Mouse (Mus musculus) embryonic facial prominence, embryonic 10.5 days (tissue): ENCODE measurements around the gene Olfr635. TPM values are rescaled to one million over a fixed set of nuclear protein-coding genes. Genes with fewer than 3 reads are reported as not detected.

Experiments
- DNase-seq: peaks from one replicate; pipeline ENCODE4 v3.0.0-alpha.2; 2017; ENCODE audit warnings: low spot score
- H3K27ac ChIP-seq: fragments of 300-500 bp; sonication (generic); replicated peaks from 2 replicates; pipeline ENCODE4 v1.5.1; 2016; ENCODE audit warnings: mild to moderate bottlenecking
- H3K27me3 ChIP-seq: fragments of 300-500 bp; sonication (generic); replicated peaks from 2 replicates; pipeline ENCODE4 v1.6.1; 2016; ENCODE audit warnings: low read depth, mild to moderate bottlenecking; ENCODE audit not compliant: poor library complexity, severe bottlenecking
- H3K36me3 ChIP-seq: fragments of 300-500 bp; sonication (generic); replicated peaks from 2 replicates; pipeline ENCODE4 v1.6.1; 2016; ENCODE audit warnings: mild to moderate bottlenecking, moderate library complexity
- H3K4me1 ChIP-seq: fragments of 300-500 bp; sonication (generic); 2 replicates; pipeline ENCODE4 v1.6.1; 2016
- H3K4me3 ChIP-seq: fragments of 300-500 bp; sonication (generic); 2 replicates; pipeline ENCODE4 v1.5.1; 2016; ENCODE audit warnings: mild to moderate bottlenecking, moderate library complexity
- H3K9me3 ChIP-seq: fragments of 300-500 bp; sonication (generic); 2 replicates; pipeline ENCODE4 v1.6.1; 2016; ENCODE audit warnings: mild to moderate bottlenecking
- WGBS: fragments of 180-500 bp; shearing (Covaris S2); methylation state at CpG from one replicate; pipeline ENCODE4 v1.1.7; 2016; 5-methylcytosine and 5-hydroxymethylcytosine counted together
- polyA plus RNA-seq: library from polyadenylated mRNA; unstranded; fragments of >200 nt; fragmentation: Nextera tagmentation; extraction: Ambion mirVana; gene quantifications from 2 replicates; pipeline ENCODE4 v1.2.1, GENCODE M21; 2016

The Olfr635 gene
- polyA plus RNA-seq, 1 experiment from 2014 or later: 0.02 TPM

DNA sequence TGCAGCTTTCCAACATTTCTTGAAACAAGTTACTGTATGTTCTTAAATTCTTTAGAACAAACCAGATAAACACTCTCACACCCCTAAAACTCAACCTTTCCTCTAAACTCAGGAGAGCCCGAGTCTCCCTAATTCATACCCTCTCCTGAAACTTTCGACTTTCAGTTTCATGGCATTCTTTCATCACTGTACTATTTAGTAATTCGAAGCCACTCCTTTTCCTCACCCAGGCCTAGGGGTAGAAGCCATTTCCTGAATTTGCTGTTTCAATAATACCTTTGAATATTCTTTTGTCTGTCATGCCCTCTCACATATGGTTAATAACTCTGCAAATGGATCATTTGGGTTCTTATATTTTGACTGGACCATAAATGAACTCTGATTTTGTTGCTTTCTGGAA lies 56.0 kb downstream of the Olfr635 start:
- Histone ChIP-seq H3K9me3 (no peaks in the 10 kb centered on the region), H3K4me3 (no peak overlapping the region), H3K27ac (no peak overlapping the region), H3K36me3 (no peaks in the 10 kb centered on the region), H3K27me3 (no peaks in the 10 kb centered on the region), H3K4me1 (no peaks in the 10 kb centered on the region)
- WGBS: 79% methylated on average over 3 of the region's 3 CpGs
- no peak for DNase-seq

DNA sequence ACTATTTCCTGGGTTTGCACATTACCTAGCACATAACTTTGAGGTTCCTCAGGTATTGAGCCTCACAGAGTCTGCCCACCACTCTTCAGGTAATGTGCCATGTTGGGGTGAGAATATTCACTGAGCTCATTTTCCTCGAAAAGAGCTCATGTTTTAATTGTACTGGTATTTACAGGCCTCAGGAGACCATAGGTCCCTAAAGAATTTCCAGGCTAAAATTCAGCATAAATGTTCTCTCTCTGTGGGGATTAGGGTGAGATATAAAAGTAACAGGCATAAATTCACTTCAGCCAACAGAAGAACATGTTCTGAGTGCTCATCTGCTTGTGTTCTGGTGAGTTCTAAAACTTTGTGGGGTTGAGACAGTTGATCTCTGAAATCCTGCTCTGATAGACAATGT lies 64.2 kb downstream of the Olfr635 start, which contains the start of gene Olfr641:
Gene Olfr641 (plus strand): TSS at position 301 of the 400 bp plus-strand sequence.
- 75% methylated on average over 1 of the region's 1 CpGs for WGBS
- no peaks in the 10 kb centered on the region for H3K36me3 ChIP-seq
- no peak within 1 kb of the TSS for H3K27ac ChIP-seq
- no peaks in the 10 kb centered on the region for H3K27me3 ChIP-seq
- DNase-seq: no peak
- no peaks in the 10 kb centered on the region for H3K4me1 ChIP-seq
- no peak within 1 kb of the TSS for H3K4me3 ChIP-seq
- H3K9me3 ChIP-seq: no peaks in the 10 kb centered on the region

Other genes with a start within 250 kb of the Olfr635 start
- not detected in 2 replicates for gene Olfr628, start 240.8 kb upstream of the Olfr635 start, polyA plus RNA-seq
- not detected in 2 replicates for gene Olfr629, start 226.2 kb upstream of the Olfr635 start, polyA plus RNA-seq
- not detected in 2 replicates for gene Olfr630, start 213.8 kb upstream of the Olfr635 start, polyA plus RNA-seq
- not detected in 2 replicates for gene Olfr69, start 199.6 kb upstream of the Olfr635 start, polyA plus RNA-seq
- gene Olfr68, start 191.5 kb upstream of the Olfr635 start, polyA plus RNA-seq: not detected in 2 replicates
- gene Olfr67, start 179.3 kb upstream of the Olfr635 start, polyA plus RNA-seq: not detected in 2 replicates
- 142 and 287 TPM in 2 replicates for gene Hbb-bt, start 157.2 kb upstream of the Olfr635 start, polyA plus RNA-seq
- gene Hbb-bs, start 143.1 kb upstream of the Olfr635 start, polyA plus RNA-seq: 53.2 and 94.1 TPM in 2 replicates
- gene Hbb-bh2, start 130.6 kb upstream of the Olfr635 start, polyA plus RNA-seq: 0.29 TPM in 1 of 2 replicates, not detected in the other
- 2,995 and 3,161 TPM in 2 replicates for gene Hbb-bh1, start 128.0 kb upstream of the Olfr635 start, polyA plus RNA-seq
- gene Hbb-y, start 117.9 kb upstream of the Olfr635 start, polyA plus RNA-seq: 6,247 and 7,270 TPM in 2 replicates
- gene Olfr66, start 84.9 kb upstream of the Olfr635 start, polyA plus RNA-seq: not detected in 2 replicates
- not detected in 2 replicates for gene Olfr64, start 76.7 kb upstream of the Olfr635 start, polyA plus RNA-seq
- not detected in 2 replicates for gene Olfr65, start 67.7 kb upstream of the Olfr635 start, polyA plus RNA-seq
- gene Olfr631, start 42.3 kb upstream of the Olfr635 start, polyA plus RNA-seq: not detected in 2 replicates
- not detected in 2 replicates for gene Olfr632, start 36.8 kb upstream of the Olfr635 start, polyA plus RNA-seq
- 0.05 TPM in 1 of 2 replicates, not detected in the other for gene Olfr633, start 26.7 kb upstream of the Olfr635 start, polyA plus RNA-seq
- gene Olfr638, start 27.6 kb downstream of the Olfr635 start, polyA plus RNA-seq: not detected in 2 replicates
- 0.02 TPM in 1 of 2 replicates, not detected in the other for gene Olfr639, start 46.2 kb downstream of the Olfr635 start, polyA plus RNA-seq
- not detected in 2 replicates for gene Olfr640, start 54.4 kb downstream of the Olfr635 start, polyA plus RNA-seq
- not detected in 2 replicates for gene Olfr641, start 64.3 kb downstream of the Olfr635 start, polyA plus RNA-seq
- gene Olfr642, start 81.5 kb downstream of the Olfr635 start, polyA plus RNA-seq: not detected in 2 replicates
- gene 4930516K23Rik, start 90.3 kb downstream of the Olfr635 start, polyA plus RNA-seq: not detected in 2 replicates
- gene Olfr644, start 100.7 kb downstream of the Olfr635 start, polyA plus RNA-seq: not detected in 2 replicates
- gene Olfr645, start 114.3 kb downstream of the Olfr635 start, polyA plus RNA-seq: not detected in 2 replicates
- not detected in 2 replicates for gene Olfr646, start 133.7 kb downstream of the Olfr635 start, polyA plus RNA-seq
- gene Ubqln5, start 158.7 kb downstream of the Olfr635 start, polyA plus RNA-seq: not detected in 2 replicates
- gene Olfr643, start 166.3 kb downstream of the Olfr635 start, polyA plus RNA-seq: not detected in 2 replicates
- not detected in 2 replicates for gene Ubqln3, start 172.1 kb downstream of the Olfr635 start, polyA plus RNA-seq
- not detected in 2 replicates for gene Ubqlnl, start 179.4 kb downstream of the Olfr635 start, polyA plus RNA-seq
- not detected in 2 replicates for gene Olfm5, start 193.7 kb downstream of the Olfr635 start, polyA plus RNA-seq
- gene Olfr648, start 212.2 kb downstream of the Olfr635 start, polyA plus RNA-seq: 0.30 and 0.36 TPM in 2 replicates
- not detected in 2 replicates for gene Olfr649, start 224.8 kb downstream of the Olfr635 start, polyA plus RNA-seq
- gene Trim6, start 247.6 kb downstream of the Olfr635 start, polyA plus RNA-seq: 6.1 and 7.6 TPM in 2 replicates